Mouse (Mus musculus) E14TG2a.4 (cell line): ENCODE data around the gene Dtx2.

ENCODE experiments used
- CTCF ChIP-seq: conservative IDR thresholded peaks from 2 replicates; pipeline ENCODE4 v1.5.1; 2014; ENCODE audit warnings: low read length
- NANOG ChIP-seq: IDR thresholded peaks from 2 replicates; pipeline ENCODE4 v1.6.1; 2014; ENCODE audit warnings: borderline replicate concordance, low read length, mixed read lengths

- TF ChIP-seq CTCF: no peak
- TF ChIP-seq NANOG: no peak
Measured at GRCm38 (mm10) chr5:136026859-136027258, 32.3 kb downstream of the Dtx2 start.
